Comparison of ENCODE assay signal across 12 mouse cellular contexts in genomic region chr7:67740796-67741195, GRCm38 (mm10). TPM values are rescaled to one million over a fixed set of nuclear protein-coding genes. Genes with fewer than 3 reads are reported as not detected.
DNase-seq lines count a peak whose midpoint lies in the region; ATAC-seq and TF ChIP-seq lines count a peak whose summit lies in the region.
"Had no signal": no experiment of that assay in that cellular context is flagged by ENCODE, and none has a peak within 500 bp of the region (broad histone marks: within the 10 kb centered on the region; RNA-seq: fewer than 3 reads in every experiment).

No protein-coding gene starts in this region.

- 73% methylated on average over 5 of the region's 5 CpGs for WGBS in lung, embryonic 16.5 days
- WGBS in midbrain, embryonic 15.5 days: 89% methylated on average over 5 of the region's 5 CpGs

- ATAC-seq in lung, embryonic 16.5 days (ENCODE audit: low read depth): no peak
- ATAC-seq in midbrain, embryonic 15.5 days (replicated peaks): no peak

- no peaks in the 10 kb centered on the region for H3K9me3 ChIP-seq in lung, embryonic 16.5 days (ENCODE audit: control insufficient read depth, low read length)
- H3K9me3 ChIP-seq in midbrain, embryonic 15.5 days: no peaks in the 10 kb centered on the region

- no peaks in the 10 kb centered on the region for H3K79me2 ChIP-seq in myocyte (ENCODE audit: control insufficient read depth, insufficient read depth)

- TF ChIP-seq POLR2A in myocyte (IDR thresholded peaks at IDR 0.05; ENCODE audit: insufficient read length, low read depth): no peak

- H3ac ChIP-seq in myocyte (ENCODE audit: control insufficient read depth, insufficient read length): no peak overlapping the region

- no peaks in the 10 kb centered on the region for H3K36me3 ChIP-seq in lung, embryonic 16.5 days (ENCODE audit: control insufficient read depth, insufficient read depth, low read length)
- no peaks in the 10 kb centered on the region for H3K36me3 ChIP-seq in myocyte (ENCODE audit: control insufficient read depth, insufficient read depth)
- no peaks in the 10 kb centered on the region for H3K36me3 ChIP-seq in midbrain, embryonic 15.5 days (replicated peaks)

- H3K4me1 ChIP-seq in lung, embryonic 16.5 days (replicated peaks; ENCODE audit: control insufficient read depth, insufficient read depth, low read length): peaks cover 13% of the 10 kb centered on the region
- H3K4me1 ChIP-seq in midbrain, embryonic 15.5 days: no peaks in the 10 kb centered on the region

- no peak overlapping the region for H3K4me3 ChIP-seq in lung, embryonic 16.5 days (ENCODE audit: low read length)
- H3K4me3 ChIP-seq in myocyte: no peak overlapping the region
- H3K4me3 ChIP-seq in midbrain, embryonic 15.5 days: no peak overlapping the region

- no peaks in the 10 kb centered on the region for H3K27me3 ChIP-seq in lung, embryonic 16.5 days (ENCODE audit: control insufficient read depth, insufficient read depth, low read depth, low read length)
- no peaks in the 10 kb centered on the region for H3K27me3 ChIP-seq in myocyte (ENCODE audit: control insufficient read depth, insufficient read depth, insufficient read length)
- no peaks in the 10 kb centered on the region for H3K27me3 ChIP-seq in midbrain, embryonic 15.5 days (replicated peaks)

- intact Hi-C loops in gastrocnemius, postnatal 14 days (cut with DNase I; ENCODE audit: low total_unique reads): no loop called here
- intact Hi-C loops in left cerebral cortex, postnatal 14 days (cut with DNase I): no loop called here

- no peak overlapping the region for H3K4me2 ChIP-seq in lung, embryonic 16.5 days (ENCODE audit: low read depth, low read length)
- peak overlapping the region; percentile 73 for H3K4me2 ChIP-seq in myocyte (ENCODE audit: low read depth)
- no peak overlapping the region for H3K4me2 ChIP-seq in midbrain, embryonic 15.5 days

- H3K9ac ChIP-seq in lung, embryonic 16.5 days (ENCODE audit: low read length): no peak overlapping the region
- no peak overlapping the region for H3K9ac ChIP-seq in midbrain, embryonic 15.5 days

- peak overlapping the region; percentile 28; the same call in 1 of the 2 replicates for H3K27ac ChIP-seq in lung, embryonic 16.5 days (ENCODE audit: low read length)
- H3K27ac ChIP-seq in midbrain, embryonic 15.5 days: no peak overlapping the region

- DNase-seq in heart, adult 11 months: peak; percentile 95
- no peak for DNase-seq in heart, adult 9 months (ENCODE audit: low spot score in 2 of 2)
- DNase-seq in lung, postnatal 25 days (ENCODE audit: low spot score): no peak
- peak; percentile 46 for DNase-seq in gastrocnemius, postnatal 14 days
- DNase-seq in left cerebral cortex, postnatal 14 days (ENCODE audit: low spot score in 2 of 2): no peak
- DNase-seq: adrenal gland, postnatal 25 days; cerebellum, adult 18-20 months; lung, adult 18-20 months had no signal

TF ChIP-seq in myocyte, 11 proteins besides CTCF, POLR2A, EP300 and RAD21:
- no peak for TF ChIP-seq SRF (IDR thresholded peaks at IDR 0.05; ENCODE audit: control insufficient read depth, insufficient read length, low read depth)
- no peak for TF ChIP-seq USF1 (IDR thresholded peaks at IDR 0.05; ENCODE audit: low read depth)
- TF ChIP-seq MYOD1 (IDR thresholded peaks at IDR 0.05; ENCODE audit: control insufficient read depth in 1 of 3, insufficient read length in 2 of 3, low read depth in 2 of 3): no peak
- no peak for TF ChIP-seq POLR2AphosphoS2 (IDR thresholded peaks at IDR 0.05; ENCODE audit: insufficient read length, low read depth)
- no peak for TF ChIP-seq CEBPB (IDR thresholded peaks at IDR 0.05; ENCODE audit: insufficient read depth, poor library complexity, severe bottlenecking)
- TF ChIP-seq TCF3 (IDR thresholded peaks at IDR 0.05; ENCODE audit: insufficient read length, low read depth): no peak
- TF ChIP-seq TCF12 (IDR thresholded peaks at IDR 0.05; ENCODE audit: insufficient read depth, poor library complexity, severe bottlenecking): no peak
- TF ChIP-seq MYOG (IDR thresholded peaks at IDR 0.05; ENCODE audit: control insufficient read depth in 1 of 3, insufficient read depth in 1 of 3, insufficient read length in 2 of 3, low read depth in 2 of 3): no peak
- no peak for TF ChIP-seq E2F4 (IDR thresholded peaks at IDR 0.05; ENCODE audit: insufficient read depth)
- no peak for TF ChIP-seq MAX (IDR thresholded peaks at IDR 0.05; ENCODE audit: low read depth)
- no peak for TF ChIP-seq REST (IDR thresholded peaks at IDR 0.05; ENCODE audit: insufficient read depth, insufficient read length)

RNA-seq across cellular contexts. Expression of gene Synm, which starts 18.7 kb away (rescaled TPM):
- polyA plus RNA-seq in lung, embryonic 16.5 days (2015; fragmentation: Nextera tagmentation; extraction: Ambion mirVana): 12.9 and 13.8 TPM in 2 replicates
- 100 to 1,000 TPM; 100 to 120 TPM for total RNA-seq in gastrocnemius, postnatal 14 days (2021)
- polyA plus RNA-seq in myocyte (2012; fragmentation: generic; extraction: Trizol): 0.46 TPM
- polyA plus RNA-seq in midbrain, embryonic 15.5 days (2015; fragmentation: Nextera tagmentation; extraction: Ambion mirVana): 4.6 and 5.0 TPM in 2 replicates
- 10 to 100 TPM; 20.9 to 23.0 TPM for total RNA-seq in left cerebral cortex, postnatal 14 days (2021)
- total RNA-seq: MEL had no signal

Comparison
In these comparisons a context has a peak if more than half of its experiments do, and no peak if none do; other contexts are left out.
1. DNase-seq: peak in heart, adult 11 months (single experiment) and gastrocnemius, postnatal 14 days (single experiment); none in heart, adult 9 months (0 of 2), lung, postnatal 25 days (single experiment) and left cerebral cortex, postnatal 14 days (0 of 2).